Mouse (Mus musculus): ENCODE measurements at regions not wholly inside any gene's neighbourhood (a gene's known extent, or its start where the extent isn't known, plus 50 kb on each side); places are given as distances from the start of the nearest gene placed in this dataset.

DNA sequence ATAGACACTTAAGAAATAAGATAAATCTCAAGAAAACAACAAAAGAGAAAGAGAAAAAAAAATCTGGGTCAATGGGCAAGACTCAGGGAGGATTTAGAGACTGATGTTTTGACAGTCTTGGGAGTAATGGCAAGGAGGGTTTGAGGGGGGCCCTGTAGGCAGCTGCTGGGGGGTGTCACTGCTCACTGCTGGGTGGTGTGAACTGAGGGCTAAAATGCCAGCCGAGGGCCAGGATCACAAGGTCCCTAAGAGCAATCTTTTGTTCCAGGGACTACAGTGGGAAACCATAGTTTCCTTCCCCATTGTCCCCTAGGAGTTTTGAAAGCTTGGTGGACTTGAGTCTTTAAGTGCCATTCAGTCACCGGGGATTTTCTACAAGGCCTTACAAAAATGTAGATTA, 304.8 kb downstream of the Klf5 start:
- no peak for ATAC-seq (replicated peaks; ENCODE audit: poor library complexity, severe bottlenecking)

GRCm38 (mm10) chr14:99605351-99606100, 307.0 kb downstream of the Klf5 start:
- no peak for ATAC-seq (replicated peaks; ENCODE audit: poor library complexity, severe bottlenecking)

DNA sequence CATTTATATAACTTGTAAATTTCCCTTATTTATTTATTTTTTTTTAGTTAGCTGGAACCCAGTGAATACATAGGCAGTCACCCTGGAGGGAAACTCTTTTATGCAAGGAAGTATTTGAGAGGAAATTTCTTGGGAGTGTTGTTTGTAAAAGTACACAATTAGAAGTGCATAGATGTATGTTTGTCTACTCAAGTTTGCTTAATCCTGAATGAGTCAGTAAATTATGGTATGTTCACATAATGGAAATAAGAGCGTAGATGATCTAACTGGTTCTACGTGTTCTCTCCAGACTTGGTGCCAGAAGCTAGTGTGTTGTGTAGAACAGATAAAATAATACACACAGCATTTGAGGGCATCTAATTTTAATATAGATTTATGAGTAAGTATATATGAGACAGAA, 310.5 kb downstream of the Klf5 start:
- ATAC-seq (replicated peaks; ENCODE audit: poor library complexity, severe bottlenecking): no peak

- peak; percentile 58 for ATAC-seq (replicated peaks; ENCODE audit: poor library complexity, severe bottlenecking)
Observed at GRCm38 (mm10) chr14:99611435-99611834, 312.9 kb downstream of the Klf5 start.

- no peak for ATAC-seq (replicated peaks; ENCODE audit: poor library complexity, severe bottlenecking)
Observed at GRCm38 (mm10) chr14:99612114-99612513, 313.6 kb downstream of the Klf5 start.

DNA sequence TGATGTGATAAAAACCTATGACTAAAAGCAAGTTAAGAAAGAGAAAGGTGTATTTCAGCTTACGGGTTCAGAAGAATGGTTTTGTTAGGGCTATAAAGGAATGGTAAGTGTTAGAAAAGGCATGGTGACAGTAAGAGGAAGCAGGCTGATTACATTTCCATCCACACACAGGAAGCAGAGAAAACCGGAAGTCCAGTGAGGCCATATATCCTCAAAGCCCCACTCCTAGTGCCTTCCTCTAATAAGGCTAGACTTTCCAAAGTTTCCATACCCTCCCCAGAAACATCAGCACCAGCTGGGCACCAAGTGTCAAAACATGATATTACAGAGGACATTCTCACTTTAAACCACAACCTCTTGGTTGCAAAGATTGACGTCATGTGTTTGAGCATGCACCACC, 316.3 kb downstream of the Klf5 start:
- peak; percentile 61 for ATAC-seq (replicated peaks; ENCODE audit: poor library complexity, severe bottlenecking)

GRCm38 (mm10) chr14:99616655-99617335, 318.3 kb downstream of the Klf5 start:
- no peak for ATAC-seq (replicated peaks; ENCODE audit: poor library complexity, severe bottlenecking)

GRCm38 (mm10) chr14:99617374-99617773, 318.9 kb downstream of the Klf5 start:
- no peak for ATAC-seq (replicated peaks; ENCODE audit: poor library complexity, severe bottlenecking)

DNA sequence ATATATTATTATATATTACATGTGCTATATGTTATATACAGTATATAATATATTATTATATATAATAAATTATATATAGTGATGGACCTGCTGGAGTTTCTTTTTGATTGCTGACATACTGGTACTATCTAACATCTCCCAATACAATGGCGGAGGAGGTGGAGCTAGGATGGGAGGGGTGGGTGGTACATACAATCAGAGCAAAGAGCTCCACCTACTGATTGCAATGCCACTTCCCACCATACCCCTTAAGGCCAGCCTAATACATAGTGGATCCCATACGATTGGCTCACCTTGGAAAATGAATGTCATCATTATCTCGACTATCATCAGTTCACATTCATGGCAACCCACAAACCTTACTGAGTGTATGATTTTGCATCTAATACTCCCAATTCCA, 323.0 kb downstream of the Klf5 start:
- ATAC-seq (replicated peaks; ENCODE audit: poor library complexity, severe bottlenecking): peak; percentile 53

DNA sequence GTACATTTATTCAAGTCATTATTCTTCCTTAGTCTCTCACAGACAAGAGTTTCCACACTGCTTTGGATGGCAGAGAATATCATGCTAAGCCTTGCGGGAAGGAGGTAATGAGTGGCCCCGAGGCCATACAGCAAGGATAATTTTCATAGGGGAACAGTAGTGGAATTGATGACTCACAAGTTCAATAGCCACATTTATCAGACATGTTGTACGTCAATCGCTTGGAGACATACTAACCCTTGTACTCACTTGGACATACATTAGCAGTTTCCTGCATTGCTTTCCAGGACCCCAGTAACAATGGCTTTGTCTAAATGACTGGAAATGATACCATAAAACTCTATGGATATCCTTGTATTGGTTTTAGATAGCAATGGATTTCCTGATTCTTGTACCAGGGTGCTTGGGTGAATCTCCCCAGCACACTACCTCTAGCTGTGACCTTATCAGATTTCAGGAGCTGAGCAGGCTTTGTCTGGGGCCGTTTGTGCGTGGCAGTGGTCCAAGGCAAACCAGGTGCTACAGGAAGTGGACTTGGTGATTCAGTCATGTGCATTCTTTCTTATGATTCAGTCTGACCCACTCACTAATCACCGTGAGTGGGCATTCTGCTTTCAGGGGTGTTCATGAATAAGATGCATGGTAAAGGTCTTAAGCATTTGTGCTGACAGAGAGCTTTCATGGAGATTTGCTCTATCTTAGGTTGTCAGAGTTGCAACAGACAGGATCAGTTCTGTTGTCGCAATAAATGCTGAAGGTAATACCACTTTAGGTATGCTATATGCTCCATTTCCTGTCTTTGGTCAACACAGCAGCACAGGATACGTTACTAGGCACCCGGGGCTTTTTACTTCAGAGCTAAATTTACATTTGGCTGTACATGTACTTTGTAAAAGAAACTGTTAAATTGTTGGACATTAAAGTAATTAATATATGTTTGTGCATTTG, 326.2 kb downstream of the Klf5 start:
- ATAC-seq (replicated peaks; ENCODE audit: poor library complexity, severe bottlenecking): no peak

- no peak for ATAC-seq (replicated peaks; ENCODE audit: poor library complexity, severe bottlenecking)
Observed at GRCm38 (mm10) chr14:99627615-99628014, 329.1 kb downstream of the Klf5 start.

DNA sequence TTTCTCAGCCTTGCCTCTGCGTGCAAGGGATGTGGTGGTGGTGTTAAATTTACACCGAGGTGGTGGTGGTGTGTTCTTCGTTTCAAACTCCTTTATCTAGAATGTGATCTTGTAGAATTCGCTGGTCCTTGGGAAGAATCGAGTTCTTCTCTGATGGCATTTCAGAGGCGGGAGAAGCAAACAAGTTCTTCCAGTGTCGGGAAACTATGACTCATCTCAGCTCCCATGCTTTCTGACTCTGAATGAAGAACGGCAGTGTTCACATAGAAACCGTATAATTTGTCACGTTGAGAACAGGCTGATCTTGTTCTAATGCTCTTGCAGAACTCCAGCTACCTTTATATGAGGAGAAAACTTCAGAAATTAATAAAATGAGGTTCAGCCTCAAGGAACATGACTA, 332.6 kb downstream of the Klf5 start:
- ATAC-seq (replicated peaks; ENCODE audit: poor library complexity, severe bottlenecking): no peak

- no peak for ATAC-seq (replicated peaks; ENCODE audit: poor library complexity, severe bottlenecking)
Observed at GRCm38 (mm10) chr14:99632444-99632843, 334.0 kb downstream of the Klf5 start.

- no peak for ATAC-seq (replicated peaks; ENCODE audit: poor library complexity, severe bottlenecking)
Observed at GRCm38 (mm10) chr14:99635556-99636150, 337.2 kb downstream of the Klf5 start.

DNA sequence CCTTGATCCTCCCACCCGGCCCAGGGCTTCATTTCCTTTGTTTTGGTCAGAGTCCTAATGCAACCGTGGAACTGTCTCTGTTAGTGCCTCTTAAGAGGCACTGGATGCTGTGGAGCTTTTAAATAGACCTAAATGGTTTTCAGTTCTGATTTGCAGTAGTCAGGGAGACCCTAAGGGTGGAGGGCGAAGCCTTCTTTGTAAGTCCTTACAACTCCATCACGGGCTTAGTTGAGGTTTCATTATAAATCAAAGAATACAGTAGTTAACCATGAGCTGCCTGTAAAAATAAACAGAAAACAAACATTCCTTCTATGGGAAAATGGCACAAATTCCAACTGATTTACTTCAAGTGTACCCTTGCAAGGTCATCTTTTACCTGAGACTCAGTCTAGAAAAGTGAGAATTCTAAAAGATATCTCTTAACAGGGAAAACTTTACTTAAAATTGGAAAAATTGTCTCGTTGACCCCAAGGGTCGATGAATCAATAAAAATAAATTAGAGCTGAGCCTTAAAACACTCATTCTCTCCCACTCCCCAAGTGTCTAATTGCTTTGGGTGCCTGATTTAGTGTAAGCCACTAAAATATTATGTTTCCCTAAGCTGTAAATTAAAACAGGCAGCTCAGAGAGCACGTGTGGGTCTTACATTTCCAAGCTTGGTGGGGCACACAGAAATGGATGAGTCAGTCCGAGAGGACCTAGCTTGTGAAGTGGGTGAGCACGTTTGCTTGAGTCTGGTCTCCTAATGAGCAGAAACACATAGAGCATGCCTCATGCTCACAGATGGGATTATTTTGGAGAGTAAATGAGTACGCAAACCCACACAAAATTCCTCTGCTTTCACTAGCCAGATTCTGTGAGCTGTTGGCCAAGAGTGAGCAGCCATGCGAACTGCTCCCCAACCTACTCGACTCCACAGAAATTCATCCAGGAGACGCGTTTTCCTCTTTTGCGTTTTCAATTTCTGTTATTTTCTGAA, 343.3 kb downstream of the Klf5 start:
- no peak for ATAC-seq (replicated peaks; ENCODE audit: poor library complexity, severe bottlenecking)

DNA sequence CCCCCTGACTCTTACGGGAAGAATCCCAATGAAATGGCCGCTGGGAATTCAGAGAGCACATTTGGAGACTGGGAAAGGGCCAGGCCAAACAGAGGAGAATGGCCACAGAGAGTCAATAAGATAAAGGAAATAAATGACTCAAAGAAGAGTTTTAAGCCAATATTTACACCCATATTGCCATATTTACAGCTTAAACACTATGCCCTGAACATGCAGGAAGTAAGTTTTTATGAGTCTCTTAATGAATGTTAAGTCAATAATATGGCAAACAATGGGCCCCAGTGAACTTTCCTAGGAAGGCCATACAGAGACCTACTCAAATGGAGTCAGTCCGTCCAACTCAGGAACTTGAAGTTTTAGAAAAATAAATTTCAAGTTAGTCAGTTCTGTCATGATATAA, 347.8 kb downstream of the Klf5 start:
- no peak for ATAC-seq (replicated peaks; ENCODE audit: poor library complexity, severe bottlenecking)

- no peak for ATAC-seq (replicated peaks; ENCODE audit: poor library complexity, severe bottlenecking)
Observed at GRCm38 (mm10) chr14:99674399-99674798, 375.9 kb downstream of the Klf5 start.

DNA sequence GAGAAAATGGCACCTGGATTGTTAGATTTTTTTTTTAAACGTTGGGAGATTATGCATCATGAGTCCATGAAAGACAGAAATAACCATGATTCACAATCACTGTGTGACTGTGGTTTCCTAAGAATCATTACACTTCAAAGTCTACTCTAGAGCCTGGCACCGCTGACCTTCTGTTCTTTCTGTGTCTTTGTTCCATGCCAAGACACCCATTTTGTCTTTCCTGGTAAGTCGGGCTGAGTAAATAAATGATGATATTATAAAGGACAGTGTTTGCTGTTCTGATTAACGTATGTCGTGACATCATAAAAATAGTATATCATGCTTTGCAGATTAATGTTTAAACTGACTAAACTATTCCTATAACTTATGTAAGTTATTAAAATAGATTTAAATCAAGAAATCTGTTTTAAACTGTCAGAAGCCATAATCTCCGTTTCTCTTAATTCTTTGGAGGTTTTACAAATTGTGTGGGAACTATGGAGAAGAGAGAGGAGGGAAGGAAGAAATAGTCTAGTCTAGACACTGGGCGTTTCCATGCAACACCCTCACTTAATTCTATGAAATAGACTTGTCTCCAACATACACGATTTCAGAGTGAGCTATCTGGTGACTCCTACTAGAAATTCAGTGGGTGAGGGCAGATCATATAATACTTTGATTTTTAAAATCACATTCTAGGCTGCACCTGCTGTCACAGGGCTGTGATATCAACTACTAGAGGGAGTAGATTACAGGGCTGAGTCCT, 388.7 kb downstream of the Klf5 start:
- no peak for ATAC-seq (replicated peaks; ENCODE audit: poor library complexity, severe bottlenecking)

DNA sequence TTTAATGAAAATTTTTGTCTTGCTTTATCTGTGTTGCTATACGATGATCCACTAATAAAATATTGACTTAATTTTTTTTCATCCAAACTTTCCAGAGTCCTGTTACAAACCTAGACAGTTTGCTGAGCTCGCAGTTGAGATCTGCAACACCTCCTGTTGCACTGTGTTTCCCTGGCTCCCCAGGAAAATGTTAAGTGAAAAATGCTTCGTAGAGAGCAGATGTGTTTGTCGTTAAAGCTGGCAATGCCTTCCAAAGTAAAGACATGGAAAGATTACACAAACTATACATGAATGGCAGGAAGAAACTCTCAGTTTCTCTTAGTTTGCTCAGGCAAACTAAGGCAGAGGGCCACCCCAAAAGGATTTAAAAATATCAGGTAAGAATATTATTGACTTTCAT, 389.9 kb downstream of the Klf5 start:
- ATAC-seq (replicated peaks; ENCODE audit: poor library complexity, severe bottlenecking): no peak
